Mouse (Mus musculus): ENCODE measurements around the gene Olfr651. TPM values are rescaled to one million over a fixed set of nuclear protein-coding genes. Genes with fewer than 3 reads are reported as not detected.
"Not testable (repeated sequence)": the region's sequence is repeated elsewhere in the genome, so short reads cannot be mapped to it uniquely, and the experiment has no call there.

The Olfr651 gene
- polyA plus RNA-seq (2015; fragmentation: Nextera tagmentation; extraction: Ambion mirVana): not detected in 2 replicates

- Histone ChIP-seq H3K36me3 (ENCODE audit: control insufficient read depth, insufficient read depth, low read length) (no peaks in the 10 kb centered on the region), H3K9ac (ENCODE audit: low read length) (no peak within 1 kb of the TSS), H3K27ac (ENCODE audit: low read length) (no peak within 1 kb of the TSS), H3K4me3 (replicated peaks; ENCODE audit: low read length) (no peak within 1 kb of the TSS), H3K27me3 (ENCODE audit: control insufficient read depth, insufficient read depth, low read length) (no peaks in the 10 kb centered on the region), H3K4me2 (ENCODE audit: low read depth, low read length) (no peak within 1 kb of the TSS), H3K4me1 (ENCODE audit: control insufficient read depth, insufficient read depth, low read length) (no peaks in the 10 kb centered on the region), H3K9me3 (replicated peaks; ENCODE audit: control insufficient read depth, low read length) (no peaks in the 10 kb centered on the region)
- ATAC-seq (ENCODE audit: insufficient read depth, low FRiP score): no peak
- 70% methylated on average over 5 of the region's 5 CpGs for WGBS
These were observed at the start of gene Olfr651 for GRCm38 (mm10) chr7:104549833-104550232. Gene Olfr651 (plus strand): TSS chr7:104550133.

GRCm38 (mm10) chr7:104501186-104501585 is 48.7 kb upstream of the Olfr651 start:
- not testable (repeated sequence) for H3K4me1 ChIP-seq (ENCODE audit: control insufficient read depth, insufficient read depth, low read length); H3K4me3 ChIP-seq (replicated peaks; ENCODE audit: low read length); H3K4me2 ChIP-seq (ENCODE audit: low read depth, low read length); H3K9me3 ChIP-seq (replicated peaks; ENCODE audit: control insufficient read depth, low read length); H3K27ac ChIP-seq (ENCODE audit: low read length); H3K36me3 ChIP-seq (ENCODE audit: control insufficient read depth, insufficient read depth, low read length); H3K27me3 ChIP-seq (ENCODE audit: control insufficient read depth, insufficient read depth, low read length); ATAC-seq (ENCODE audit: insufficient read depth, low FRiP score); H3K9ac ChIP-seq (ENCODE audit: low read length)
- 51% methylated on average over 6 of the region's 6 CpGs for WGBS

- WGBS: 3% methylated on average over 49 of the region's 59 CpGs
- H3K27ac ChIP-seq (ENCODE audit: low read length): no peak overlapping the region
- ATAC-seq (ENCODE audit: insufficient read depth, low FRiP score): peak; percentile 89
These were observed 48.2 kb upstream of the Olfr651 start for GRCm38 (mm10) chr7:104501589-104502371.

GRCm38 (mm10) chr7:104507421-104508065 is 42.4 kb upstream of the Olfr651 start, which contains the start of gene Trim30d:
Gene Trim30d (minus strand): TSS chr7:104507849.
- H3K9ac ChIP-seq (ENCODE audit: low read length); H3K9me3 ChIP-seq (replicated peaks; ENCODE audit: control insufficient read depth, low read length); H3K27ac ChIP-seq (ENCODE audit: low read length); H3K4me3 ChIP-seq (replicated peaks; ENCODE audit: low read length); H3K4me2 ChIP-seq (ENCODE audit: low read depth, low read length); H3K27me3 ChIP-seq (ENCODE audit: control insufficient read depth, insufficient read depth, low read length); ATAC-seq (ENCODE audit: insufficient read depth, low FRiP score); H3K36me3 ChIP-seq (ENCODE audit: control insufficient read depth, insufficient read depth, low read length); H3K4me1 ChIP-seq (ENCODE audit: control insufficient read depth, insufficient read depth, low read length): not testable (repeated sequence)

More at GRCm38 (mm10) chr7:104501589-104502371, 48.2 kb upstream of the Olfr651 start:
- Histone ChIP-seq H3K27me3 (ENCODE audit: control insufficient read depth, insufficient read depth, low read length) (no peaks in the 10 kb centered on the region), H3K4me1 (ENCODE audit: control insufficient read depth, insufficient read depth, low read length) (no peaks in the 10 kb centered on the region), H3K9ac (ENCODE audit: low read length) (peak overlapping the region; percentile 65), H3K4me3 (replicated peaks; ENCODE audit: low read length) (peak overlapping the region; percentile 52), H3K36me3 (ENCODE audit: control insufficient read depth, insufficient read depth, low read length) (no peaks in the 10 kb centered on the region), H3K9me3 (replicated peaks; ENCODE audit: control insufficient read depth, low read length) (no peaks in the 10 kb centered on the region), H3K4me2 (ENCODE audit: low read depth, low read length) (peak overlapping the region; percentile 62)

- Histone ChIP-seq H3K9me3 (replicated peaks; ENCODE audit: control insufficient read depth, low read length) (no peaks in the 10 kb centered on the region), H3K4me3 (replicated peaks; ENCODE audit: low read length) (no peak overlapping the region), H3K9ac (ENCODE audit: low read length) (no peak overlapping the region), H3K27me3 (ENCODE audit: control insufficient read depth, insufficient read depth, low read length) (no peaks in the 10 kb centered on the region), H3K27ac (ENCODE audit: low read length) (no peak overlapping the region), H3K36me3 (ENCODE audit: control insufficient read depth, insufficient read depth, low read length) (no peaks in the 10 kb centered on the region), H3K4me2 (ENCODE audit: low read depth, low read length) (no peak overlapping the region), H3K4me1 (ENCODE audit: control insufficient read depth, insufficient read depth, low read length) (no peaks in the 10 kb centered on the region)
- WGBS: 47% methylated on average over 1 of the region's 1 CpGs
- ATAC-seq (ENCODE audit: insufficient read depth, low FRiP score): no peak
These were observed 2.8 kb downstream of the Olfr651 start for GRCm38 (mm10) chr7:104552700-104553099.

- Histone ChIP-seq H3K4me3 (replicated peaks; ENCODE audit: low read length) (no peak within 1 kb of the TSS), H3K9ac (ENCODE audit: low read length) (no peak within 1 kb of the TSS), H3K36me3 (ENCODE audit: control insufficient read depth, insufficient read depth, low read length) (no peaks in the 10 kb centered on the region), H3K9me3 (replicated peaks; ENCODE audit: control insufficient read depth, low read length) (no peaks in the 10 kb centered on the region), H3K4me1 (ENCODE audit: control insufficient read depth, insufficient read depth, low read length) (no peaks in the 10 kb centered on the region), H3K4me2 (ENCODE audit: low read depth, low read length) (no peak within 1 kb of the TSS), H3K27ac (ENCODE audit: low read length) (no peak within 1 kb of the TSS), H3K27me3 (ENCODE audit: control insufficient read depth, insufficient read depth, low read length) (no peaks in the 10 kb centered on the region)
- no peak for ATAC-seq (ENCODE audit: insufficient read depth, low FRiP score)
These were observed 10.7 kb downstream of the Olfr651 start, which contains the start of gene Olfr652 for GRCm38 (mm10) chr7:104560601-104561000. Gene Olfr652 (plus strand): TSS chr7:104560901.

GRCm38 (mm10) chr7:104577014-104577413 is 27.1 kb downstream of the Olfr651 start, which contains the start of gene Olfr653:
Gene Olfr653 (plus strand): TSS chr7:104577314.
- H3K9me3 ChIP-seq (replicated peaks; ENCODE audit: control insufficient read depth, low read length): no peaks in the 10 kb centered on the region
- no peak for ATAC-seq (ENCODE audit: insufficient read depth, low FRiP score)
- H3K4me1 ChIP-seq (ENCODE audit: control insufficient read depth, insufficient read depth, low read length): no peaks in the 10 kb centered on the region
- no peak within 1 kb of the TSS for H3K9ac ChIP-seq (ENCODE audit: low read length)
- H3K27ac ChIP-seq (ENCODE audit: low read length): no peak within 1 kb of the TSS
- no peak within 1 kb of the TSS for H3K4me2 ChIP-seq (ENCODE audit: low read depth, low read length)
- H3K27me3 ChIP-seq (ENCODE audit: control insufficient read depth, insufficient read depth, low read length): no peaks in the 10 kb centered on the region
- no peaks in the 10 kb centered on the region for H3K36me3 ChIP-seq (ENCODE audit: control insufficient read depth, insufficient read depth, low read length)
- 62% methylated on average over 2 of the region's 2 CpGs for WGBS
- no peak within 1 kb of the TSS for H3K4me3 ChIP-seq (replicated peaks; ENCODE audit: low read length)

GRCm38 (mm10) chr7:104580846-104581245 is 30.9 kb downstream of the Olfr651 start:
- Histone ChIP-seq H3K27ac (ENCODE audit: low read length) (no peak overlapping the region), H3K27me3 (ENCODE audit: control insufficient read depth, insufficient read depth, low read length) (no peaks in the 10 kb centered on the region), H3K4me2 (ENCODE audit: low read depth, low read length) (no peak overlapping the region), H3K4me3 (replicated peaks; ENCODE audit: low read length) (no peak overlapping the region), H3K9me3 (replicated peaks; ENCODE audit: control insufficient read depth, low read length) (no peaks in the 10 kb centered on the region), H3K36me3 (ENCODE audit: control insufficient read depth, insufficient read depth, low read length) (no peaks in the 10 kb centered on the region), H3K9ac (ENCODE audit: low read length) (no peak overlapping the region), H3K4me1 (ENCODE audit: control insufficient read depth, insufficient read depth, low read length) (no peaks in the 10 kb centered on the region)
- 89% methylated on average over 4 of the region's 4 CpGs for WGBS
- ATAC-seq (ENCODE audit: insufficient read depth, low FRiP score): no peak

GRCm38 (mm10) chr7:104581429-104581828 is 31.5 kb downstream of the Olfr651 start:
- no peaks in the 10 kb centered on the region for H3K4me1 ChIP-seq (ENCODE audit: control insufficient read depth, insufficient read depth, low read length)
- H3K9me3 ChIP-seq (replicated peaks; ENCODE audit: control insufficient read depth, low read length): no peaks in the 10 kb centered on the region
- 77% methylated on average over 4 of the region's 4 CpGs for WGBS
- H3K36me3 ChIP-seq (ENCODE audit: control insufficient read depth, insufficient read depth, low read length): no peaks in the 10 kb centered on the region
- ATAC-seq (ENCODE audit: insufficient read depth, low FRiP score): no peak
- no peaks in the 10 kb centered on the region for H3K27me3 ChIP-seq (ENCODE audit: control insufficient read depth, insufficient read depth, low read length)
- no peak overlapping the region for H3K27ac ChIP-seq (ENCODE audit: low read length)
- H3K4me2 ChIP-seq (ENCODE audit: low read depth, low read length): no peak overlapping the region
- no peak overlapping the region for H3K4me3 ChIP-seq (replicated peaks; ENCODE audit: low read length)
- no peak overlapping the region for H3K9ac ChIP-seq (ENCODE audit: low read length)
